Mouse (Mus musculus): ENCODE measurements at regions not wholly inside any gene's neighbourhood (a gene's known extent, or its start where the extent isn't known, plus 50 kb on each side); places are given as distances from the start of the nearest gene placed in this dataset.

- TF ChIP-seq POLR2A (IDR thresholded peaks at IDR 0.05; ENCODE audit: insufficient read depth, low read length): no peak
- TF ChIP-seq CTCF (IDR thresholded peaks at IDR 0.05; ENCODE audit: low read depth, low read length): no peak
Observed at GRCm38 (mm10) chr1:35814207-35814606, 254.0 kb upstream of the Hs6st1 start.

Data from ES-Bruce4 (cell line).